Mouse (Mus musculus) stomach, embryonic 16.5 days (tissue): ENCODE measurements around the gene Ddah2. TPM values are rescaled to one million over a fixed set of nuclear protein-coding genes. Genes with fewer than 3 reads are reported as not detected.

ENCODE experiments used
- ATAC-seq: fragments of 200-750 bp; cut with Nextera tagmentation; 2 replicates; pipeline ENCODE4 v1.8.0; 2017; ENCODE audit warnings: moderate number of reproducible peaks, moderate TSS enrichment; ENCODE audit not compliant: insufficient read depth, low FRiP score
- H3K27ac ChIP-seq: fragments of 300-500 bp; sonication (generic); 2 replicates; pipeline ENCODE4 v1.5.1; 2014; ENCODE audit warnings: low read length
- H3K27me3 ChIP-seq: fragments of 300-500 bp; sonication (generic); 2 replicates; pipeline ENCODE4 v1.6.1; 2014; ENCODE audit warnings: low read length, control low read depth, mixed read lengths; ENCODE audit not compliant: control insufficient read depth, insufficient read depth
- H3K36me3 ChIP-seq: fragments of 300-500 bp; sonication (generic); 2 replicates; pipeline ENCODE4 v1.6.1; 2014; ENCODE audit warnings: low read length; ENCODE audit not compliant: control insufficient read depth, insufficient read depth
- H3K4me1 ChIP-seq: fragments of 300-500 bp; sonication (generic); 2 replicates; pipeline ENCODE4 v1.6.1; 2014; ENCODE audit warnings: low read length, control low read depth, mixed read lengths; ENCODE audit not compliant: control insufficient read depth, insufficient read depth
- H3K4me2 ChIP-seq: fragments of 300-500 bp; sonication (generic); 2 replicates; pipeline ENCODE4 v1.6.1; 2014; ENCODE audit warnings: low read depth, low read length, mixed read lengths
- H3K4me3 ChIP-seq: fragments of 300-500 bp; sonication (generic); replicated peaks from 2 replicates; pipeline ENCODE4 v1.5.1; 2014; ENCODE audit warnings: mild to moderate bottlenecking, low read length
- H3K9ac ChIP-seq: fragments of 300-500 bp; sonication (generic); 2 replicates; pipeline ENCODE4 v1.6.1; 2014; ENCODE audit warnings: low read length
- H3K9me3 ChIP-seq: fragments of 300-500 bp; sonication (generic); replicated peaks from 2 replicates; pipeline ENCODE4 v1.6.1; 2016; ENCODE audit warnings: low read length, control low read depth; ENCODE audit not compliant: control insufficient read depth
- WGBS: fragments of 180-500 bp; shearing (Covaris S2); extraction: QIAGEN DNeasy Blood & Tissue Kit; methylation state at CpG from one replicate; pipeline ENCODE4 v1.1.7; 2014; 5-methylcytosine and 5-hydroxymethylcytosine counted together
- polyA plus RNA-seq: library from polyadenylated mRNA; unstranded; fragments of >200 nt; fragmentation: Nextera tagmentation; extraction: Ambion mirVana; gene quantifications from 2 replicates; pipeline ENCODE4 v1.2.1, GENCODE M21; 2015

Gene Ddah2
- polyA plus RNA-seq, 1 experiment from 2014 or later: 193 TPM

DNA sequence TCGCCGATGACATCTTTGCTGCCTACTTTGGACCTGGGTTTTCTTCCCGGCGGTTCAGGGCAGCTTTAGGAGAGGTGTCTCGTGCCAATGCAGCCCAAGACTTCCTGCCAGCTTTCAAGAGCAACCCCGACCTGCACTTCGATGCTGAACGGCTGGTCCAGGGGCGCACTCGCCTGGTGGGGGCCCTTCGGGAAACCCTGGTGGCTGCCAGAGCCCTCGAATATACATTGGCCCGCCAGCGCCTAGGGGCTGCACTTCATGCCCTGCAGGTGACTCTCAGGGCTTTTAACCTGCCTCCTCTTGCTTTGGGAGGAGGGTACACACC is 41.2 kb upstream of the Ddah2 start:
- Histone ChIP-seq H3K27ac (no peak overlapping the region), H3K4me2 (no peak overlapping the region), H3K27me3 (no peaks in the 10 kb centered on the region), H3K4me1 (peaks cover 21% of the 10 kb centered on the region), H3K9me3 (no peaks in the 10 kb centered on the region), H3K4me3 (no peak overlapping the region), H3K36me3 (peaks cover 20% of the 10 kb centered on the region), H3K9ac (no peak overlapping the region)
- 66% methylated on average over 14 of the region's 14 CpGs for WGBS
- no peak for ATAC-seq

GRCm38 (mm10) chr17:35018171-35018570 is 40.7 kb upstream of the Ddah2 start:
- Histone ChIP-seq H3K27ac (no peak overlapping the region), H3K36me3 (peaks cover 16% of the 10 kb centered on the region; the same call in 1 of the 2 replicates), H3K4me1 (peaks cover 21% of the 10 kb centered on the region), H3K9me3 (no peaks in the 10 kb centered on the region), H3K27me3 (no peaks in the 10 kb centered on the region), H3K4me3 (no peak overlapping the region), H3K4me2 (no peak overlapping the region), H3K9ac (no peak overlapping the region)
- no peak for ATAC-seq
- WGBS: 69% methylated on average over 3 of the region's 3 CpGs

DNA sequence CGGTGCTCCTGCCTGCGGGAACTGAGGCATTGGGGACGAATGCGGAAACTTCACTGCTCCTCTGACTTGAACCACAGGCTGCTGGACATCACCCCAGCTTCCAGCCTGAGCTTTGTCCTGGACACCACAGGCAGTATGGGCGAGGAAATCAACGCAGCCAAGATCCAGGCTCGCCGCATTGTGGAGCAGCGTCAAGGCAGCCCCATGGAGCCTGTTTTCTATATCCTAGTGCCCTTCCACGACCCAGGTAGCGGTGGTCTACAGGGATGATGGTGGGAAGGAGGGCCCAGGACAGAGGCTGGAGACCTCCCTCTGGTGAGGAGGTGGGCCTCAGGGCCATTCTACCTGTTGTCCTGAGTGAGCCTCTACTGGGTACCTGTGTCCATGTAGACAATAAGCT is 38.9 kb upstream of the Ddah2 start:
- H3K4me2 ChIP-seq: no peak overlapping the region
- WGBS: 79% methylated on average over 11 of the region's 11 CpGs
- no peaks in the 10 kb centered on the region for H3K9me3 ChIP-seq
- ATAC-seq: no peak
- peaks cover 25% of the 10 kb centered on the region for H3K4me1 ChIP-seq
- H3K27ac ChIP-seq: no peak overlapping the region
- H3K36me3 ChIP-seq: 0 out of 2 replicates have a peak, but pooled peaks cover 4% of the 10 kb centered on the region
- H3K27me3 ChIP-seq: no peaks in the 10 kb centered on the region
- H3K9ac ChIP-seq: no peak overlapping the region
- H3K4me3 ChIP-seq: no peak overlapping the region

GRCm38 (mm10) chr17:35020551-35020950 is 38.3 kb upstream of the Ddah2 start:
- WGBS: 83% methylated on average over 8 of the region's 8 CpGs
- no peak overlapping the region for H3K4me2 ChIP-seq
- H3K4me1 ChIP-seq: peaks cover 25% of the 10 kb centered on the region
- no peak overlapping the region for H3K27ac ChIP-seq
- no peak overlapping the region for H3K9ac ChIP-seq
- ATAC-seq: no peak
- H3K27me3 ChIP-seq: no peaks in the 10 kb centered on the region
- H3K4me3 ChIP-seq: no peak overlapping the region
- no peaks in the 10 kb centered on the region for H3K36me3 ChIP-seq
- no peaks in the 10 kb centered on the region for H3K9me3 ChIP-seq

DNA sequence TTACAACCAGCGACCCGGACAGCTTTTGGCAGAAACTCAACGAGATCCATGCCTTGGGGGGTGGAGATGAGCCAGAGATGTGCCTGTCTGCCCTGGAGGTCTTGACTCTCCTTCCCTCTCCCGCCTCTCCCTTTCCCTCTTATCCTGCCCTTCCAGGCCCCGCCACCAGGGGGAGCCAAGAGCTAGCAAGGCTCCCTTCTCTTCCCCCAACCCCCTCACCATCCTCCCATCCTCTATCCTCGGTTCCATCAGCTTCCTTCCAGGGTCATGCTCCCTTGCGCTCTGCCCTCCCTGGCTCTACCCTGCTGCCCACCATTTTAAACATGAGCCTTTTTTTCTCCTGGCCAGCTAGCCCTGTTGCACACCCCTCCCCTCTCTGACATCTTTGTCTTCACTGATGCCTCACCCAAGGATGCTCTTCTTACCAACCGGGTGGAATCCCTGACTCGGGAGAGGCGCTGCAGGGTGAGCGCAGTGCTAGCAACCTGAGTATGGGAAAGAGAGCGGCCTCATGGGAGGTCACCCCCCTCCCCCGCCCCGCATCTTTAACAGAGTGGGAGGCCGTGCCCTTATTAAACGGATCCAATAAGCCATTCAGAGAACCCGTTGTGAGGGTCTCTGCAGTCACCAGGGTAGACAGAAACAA is 37.5 kb upstream of the Ddah2 start:
- WGBS: 11% methylated on average over 16 of the region's 17 CpGs
- Histone ChIP-seq H3K4me3 (no peak overlapping the region), H3K9me3 (no peaks in the 10 kb centered on the region), H3K4me2 (no peak overlapping the region), H3K9ac (0 out of 2 replicates have a peak overlapping the region, but pooled peaks have one; percentile 1), H3K36me3 (no peaks in the 10 kb centered on the region), H3K4me1 (peaks cover 29% of the 10 kb centered on the region), H3K27ac (no peak overlapping the region; the same call in 1 of the 2 replicates), H3K27me3 (no peaks in the 10 kb centered on the region)
- peak; percentile 42; the same call in 1 of the 2 replicates for ATAC-seq

DNA sequence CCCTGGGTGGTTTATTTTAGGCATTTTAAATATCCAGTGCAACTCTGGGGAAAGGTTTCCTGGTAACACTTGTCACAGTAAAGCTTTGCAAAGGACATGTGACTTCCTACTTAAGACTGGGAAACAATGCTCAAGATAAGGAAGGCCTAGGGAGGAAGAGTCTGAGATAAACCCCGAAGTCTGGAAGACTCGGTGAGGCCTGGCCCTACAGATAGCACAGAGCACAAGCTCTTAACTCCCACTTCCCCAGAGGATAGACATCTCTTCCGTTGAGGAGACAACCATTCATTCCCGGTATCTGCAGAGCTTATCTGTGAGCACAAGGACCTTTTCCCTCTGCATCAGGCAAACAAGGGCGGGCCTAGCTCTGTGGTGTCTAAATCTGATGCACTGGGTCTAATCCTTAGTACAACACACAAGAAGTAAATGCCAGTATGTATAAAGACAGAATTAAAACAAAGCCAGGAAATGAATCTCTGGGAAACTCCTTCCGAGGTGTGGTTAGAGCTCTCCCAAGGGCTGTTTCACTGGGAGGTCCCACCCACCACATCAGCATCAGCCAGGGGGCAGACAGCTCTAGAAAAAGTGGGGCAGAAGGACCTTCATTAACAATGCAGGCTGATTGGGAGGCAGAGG is 36.9 kb upstream of the Ddah2 start:
- no peak for ATAC-seq
- Histone ChIP-seq H3K9ac (0 out of 2 replicates have a peak overlapping the region, but pooled peaks have one; percentile 1), H3K4me1 (peaks cover 27% of the 10 kb centered on the region; the same call in 1 of the 2 replicates), H3K36me3 (no peaks in the 10 kb centered on the region), H3K4me3 (no peak overlapping the region), H3K4me2 (no peak overlapping the region), H3K9me3 (no peaks in the 10 kb centered on the region), H3K27ac (peak overlapping the region; percentile 49), H3K27me3 (no peaks in the 10 kb centered on the region)
- WGBS: 38% methylated on average over 6 of the region's 6 CpGs

DNA sequence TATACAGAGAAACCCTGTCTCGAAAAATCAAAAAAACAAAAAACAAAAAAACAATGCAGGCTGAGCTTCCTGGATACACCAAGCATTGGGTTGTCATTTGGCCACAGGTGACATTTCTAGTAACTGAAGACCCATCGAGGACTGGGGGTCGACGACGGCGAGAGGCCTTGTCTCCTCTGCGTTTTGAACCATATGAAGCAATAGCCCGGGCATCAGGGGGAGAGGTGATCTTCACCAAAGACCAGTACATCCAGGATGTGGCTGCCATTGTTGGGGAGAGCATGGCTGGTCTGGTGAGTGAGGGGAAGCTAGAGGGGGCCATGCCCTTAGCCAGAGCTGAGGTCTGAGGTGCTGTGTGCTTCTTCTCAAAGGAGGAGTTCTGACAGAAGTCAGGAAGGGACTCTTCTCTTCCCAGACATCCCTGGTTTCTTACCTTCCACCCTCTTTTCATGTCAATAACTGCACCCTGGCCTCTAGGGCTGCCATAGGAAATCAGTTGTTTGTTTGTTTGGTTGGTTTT is 36.2 kb upstream of the Ddah2 start:
- Histone ChIP-seq H3K4me3 (no peak overlapping the region), H3K9me3 (no peaks in the 10 kb centered on the region), H3K27me3 (no peaks in the 10 kb centered on the region), H3K27ac (no peak overlapping the region), H3K4me1 (peaks cover 33% of the 10 kb centered on the region), H3K4me2 (no peak overlapping the region), H3K9ac (no peak overlapping the region), H3K36me3 (no peaks in the 10 kb centered on the region)
- 93% methylated on average over 8 of the region's 8 CpGs for WGBS
- no peak for ATAC-seq

DNA sequence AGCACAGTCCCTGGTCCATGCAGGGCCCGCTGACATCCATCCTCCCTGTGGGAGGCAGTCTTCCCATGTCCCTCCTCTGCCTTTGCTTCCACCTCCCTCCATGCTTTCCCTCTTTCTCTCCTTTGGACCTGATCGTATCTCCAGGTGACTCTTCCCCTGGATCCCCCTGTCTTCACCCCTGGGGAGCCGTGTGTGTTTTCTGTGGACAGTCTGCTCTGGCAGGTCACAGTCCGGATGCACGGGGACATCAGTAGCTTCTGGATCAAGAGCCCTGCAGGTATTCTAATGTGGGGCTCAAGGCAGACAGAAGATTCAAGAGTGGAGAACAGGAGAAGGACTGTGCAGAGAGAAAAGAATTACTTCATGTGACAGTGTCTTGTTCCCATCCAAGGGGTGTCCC is 35.6 kb upstream of the Ddah2 start:
- Histone ChIP-seq H3K27me3 (no peaks in the 10 kb centered on the region), H3K4me3 (no peak overlapping the region), H3K4me1 (peaks cover 35% of the 10 kb centered on the region), H3K4me2 (no peak overlapping the region), H3K36me3 (no peaks in the 10 kb centered on the region), H3K9ac (no peak overlapping the region), H3K9me3 (no peaks in the 10 kb centered on the region), H3K27ac (no peak overlapping the region)
- ATAC-seq: no peak
- 85% methylated on average over 5 of the region's 5 CpGs for WGBS

GRCm38 (mm10) chr17:35023756-35024155 is 35.1 kb upstream of the Ddah2 start:
- peak overlapping the region; percentile 17; the same call in 1 of the 2 replicates for H3K9ac ChIP-seq
- H3K4me1 ChIP-seq: peaks cover 35% of the 10 kb centered on the region
- no peaks in the 10 kb centered on the region for H3K36me3 ChIP-seq
- no peaks in the 10 kb centered on the region for H3K27me3 ChIP-seq
- no peak overlapping the region for H3K4me3 ChIP-seq
- no peaks in the 10 kb centered on the region for H3K9me3 ChIP-seq
- no peak for ATAC-seq
- H3K27ac ChIP-seq: 0 out of 2 replicates have a peak overlapping the region, but pooled peaks have one; percentile 13
- no peak overlapping the region for H3K4me2 ChIP-seq
- WGBS: 57% methylated on average over 4 of the region's 4 CpGs
